Mouse (Mus musculus): ENCODE measurements around the gene Bach2. TPM values are rescaled to one million over a fixed set of nuclear protein-coding genes. Genes with fewer than 3 reads are reported as not detected.

The Bach2 gene
- total RNA-seq, 1 experiment from 2014 or later = 4.7 TPM

- DNase-seq = no peak
These were observed 120.2 kb downstream of the Bach2 start for GRCm38 (mm10) chr4:32358602-32359464.

GRCm38 (mm10) chr4:32359634-32360033 lies 121.0 kb downstream of the Bach2 start:
- DNase-seq = no peak

GRCm38 (mm10) chr4:32360496-32360895 lies 121.9 kb downstream of the Bach2 start:
- DNase-seq = no peak

- no peak for DNase-seq
These were observed 124.9 kb downstream of the Bach2 start for GRCm38 (mm10) chr4:32363488-32363984.

- DNase-seq = no peak
These were observed 126.7 kb downstream of the Bach2 start for GRCm38 (mm10) chr4:32365144-32365907.

GRCm38 (mm10) chr4:32366176-32366575 lies 127.6 kb downstream of the Bach2 start:
- no peak for DNase-seq

- no peak for DNase-seq
These were observed 129.7 kb downstream of the Bach2 start for GRCm38 (mm10) chr4:32368345-32368744.

GRCm38 (mm10) chr4:32373085-32373484 lies 134.5 kb downstream of the Bach2 start:
- no peak for DNase-seq

GRCm38 (mm10) chr4:32373527-32373926 lies 134.9 kb downstream of the Bach2 start:
- no peak for DNase-seq

GRCm38 (mm10) chr4:32374751-32375582 lies 136.4 kb downstream of the Bach2 start:
- DNase-seq = no peak

GRCm38 (mm10) chr4:32375721-32376526 lies 137.3 kb downstream of the Bach2 start:
- no peak for DNase-seq

- no peak for DNase-seq
These were observed 137.9 kb downstream of the Bach2 start for GRCm38 (mm10) chr4:32376527-32376948.

GRCm38 (mm10) chr4:32379140-32379539 lies 140.5 kb downstream of the Bach2 start:
- DNase-seq = no peak

- DNase-seq = no peak
These were observed 143.2 kb downstream of the Bach2 start for GRCm38 (mm10) chr4:32381666-32382381.

- DNase-seq = no peak
These were observed 146.5 kb downstream of the Bach2 start for GRCm38 (mm10) chr4:32385121-32385520.

- DNase-seq = no peak
These were observed 147.0 kb downstream of the Bach2 start for GRCm38 (mm10) chr4:32385623-32386022.

GRCm38 (mm10) chr4:32386346-32386745 lies 147.7 kb downstream of the Bach2 start:
- DNase-seq = no peak

- DNase-seq = no peak
These were observed 148.3 kb downstream of the Bach2 start for GRCm38 (mm10) chr4:32386931-32387330.

GRCm38 (mm10) chr4:32387479-32388240 lies 149.1 kb downstream of the Bach2 start:
- peak; percentile 52 for DNase-seq

GRCm38 (mm10) chr4:32388564-32388963 lies 150.0 kb downstream of the Bach2 start:
- no peak for DNase-seq
